Mouse (Mus musculus): ENCODE results near the gene Rfpl4b. TPM values are rescaled to one million over a fixed set of nuclear protein-coding genes. Genes with fewer than 3 reads are reported as not detected.
"Not testable (repeated sequence)": the region's sequence is repeated elsewhere in the genome, so short reads cannot be mapped to it uniquely, and the experiment has no call there.

The Rfpl4b gene
- total RNA-seq (2017), result not detected in 2 replicates

DNA sequence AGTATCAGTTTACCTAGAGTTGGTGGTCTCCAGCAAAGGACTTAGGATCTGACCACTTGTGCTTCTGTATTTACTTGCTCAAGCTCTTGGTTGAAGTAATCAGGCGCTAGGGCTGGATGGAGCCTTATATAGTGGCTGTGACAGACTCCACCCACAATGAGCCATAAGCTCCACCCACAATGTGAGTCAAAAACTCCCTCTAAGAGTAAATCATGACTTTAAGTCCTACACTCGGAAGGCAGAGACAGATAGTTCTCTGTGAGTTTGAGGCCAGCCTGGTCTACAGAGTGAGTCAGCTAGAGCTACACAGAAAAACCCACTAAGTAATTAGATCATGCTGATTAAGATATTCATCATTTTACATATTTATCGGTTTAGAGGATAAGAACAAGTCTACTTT is at the start of gene Rfpl4b:
Gene Rfpl4b (minus strand): TSS at position 101 of the 400 bp plus-strand sequence.
- no peak for ATAC-seq (replicated peaks; ENCODE audit: low read depth, poor library complexity, severe bottlenecking)

DNA sequence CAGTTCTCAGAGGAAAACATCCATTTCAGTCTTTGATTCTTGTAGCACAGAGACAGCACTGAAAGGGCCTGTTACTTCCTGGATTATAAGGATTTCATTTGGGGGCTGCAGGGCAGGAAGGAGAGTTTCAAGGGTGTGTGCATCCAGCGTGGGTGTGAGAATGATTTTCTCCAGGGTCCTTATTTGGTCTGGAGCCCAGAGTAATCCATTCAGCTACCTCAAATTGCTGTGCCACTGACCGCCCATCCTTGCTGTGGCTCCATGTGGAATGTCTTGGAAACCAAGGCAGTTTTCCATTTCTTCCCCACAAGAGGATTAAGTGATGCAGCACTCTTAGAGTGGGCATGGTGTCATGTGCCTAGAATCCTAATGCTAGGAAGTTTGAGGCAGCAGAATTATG is 33.6 kb upstream of the Rfpl4b start:
- no peak for ATAC-seq (replicated peaks; ENCODE audit: low read depth, poor library complexity, severe bottlenecking)

DNA sequence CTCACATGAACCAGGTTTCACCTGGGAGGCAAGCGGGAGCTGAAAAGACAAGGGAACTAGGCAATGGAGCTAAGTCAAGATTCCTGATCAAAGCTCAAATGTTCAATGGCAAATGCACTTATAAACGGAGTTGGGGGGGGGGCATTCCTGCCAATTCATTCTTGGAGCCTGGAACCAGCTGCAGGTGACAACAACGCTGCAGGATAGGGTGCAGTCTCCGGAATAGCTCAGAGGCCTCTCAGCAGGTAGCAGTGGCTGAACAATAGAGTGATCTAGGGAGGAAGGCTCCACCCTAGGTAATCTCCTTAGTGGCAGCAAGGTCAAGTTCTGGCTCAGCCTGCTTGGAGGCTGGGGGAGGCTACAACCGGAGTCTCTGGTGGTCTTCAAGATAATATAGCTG is 28.4 kb upstream of the Rfpl4b start:
- not testable (repeated sequence) for ATAC-seq (replicated peaks; ENCODE audit: low read depth, poor library complexity, severe bottlenecking)

DNA sequence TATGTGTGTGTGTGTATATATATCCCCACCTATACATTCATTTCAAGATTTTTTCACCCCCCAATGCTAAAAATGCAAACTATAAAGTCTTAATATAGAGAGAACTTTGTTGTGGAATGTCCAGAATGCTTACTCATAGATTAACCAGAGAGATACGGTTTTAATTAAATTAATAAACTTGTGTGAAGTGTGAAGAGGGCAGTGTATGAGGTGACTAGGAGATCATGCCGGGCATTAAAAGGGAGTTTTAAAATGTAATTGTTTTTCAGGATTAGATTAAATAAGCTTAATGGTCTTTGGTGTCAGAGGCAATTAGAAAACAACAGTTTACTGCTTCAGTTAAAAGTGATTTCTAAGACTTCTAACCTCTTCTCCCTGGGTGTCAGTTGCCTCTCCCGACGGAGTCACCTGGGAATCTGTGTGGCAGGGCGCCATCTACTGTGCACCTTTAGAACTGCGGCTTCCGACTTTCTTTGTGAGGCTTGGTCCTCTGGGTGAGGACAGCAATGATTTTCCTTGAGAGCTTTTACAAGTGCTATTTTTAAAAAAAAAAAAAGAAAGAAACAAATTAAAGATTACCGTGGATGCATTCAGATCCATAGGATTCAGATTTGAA is 27.4 kb upstream of the Rfpl4b start:
- ATAC-seq (replicated peaks; ENCODE audit: low read depth, poor library complexity, severe bottlenecking), result peak; percentile 82

DNA sequence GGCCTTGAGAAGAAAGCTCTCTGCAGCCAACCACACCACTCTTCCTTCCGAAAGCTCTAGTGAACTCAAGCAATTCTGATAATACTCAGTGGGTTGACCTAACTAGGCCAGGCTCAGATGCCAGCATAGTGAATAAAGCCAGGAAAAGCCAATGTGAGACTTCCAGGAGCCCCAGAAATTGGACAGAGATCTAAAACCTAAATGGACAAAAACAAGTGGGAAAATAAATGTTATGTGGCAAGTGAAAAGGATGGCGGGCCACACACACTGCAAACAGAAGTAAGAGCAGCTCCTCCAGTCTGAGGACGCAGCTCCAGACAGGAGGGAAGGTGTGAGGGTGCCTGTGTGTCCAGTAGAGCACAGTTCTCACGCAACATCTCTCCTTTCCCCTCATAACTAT is 26.7 kb upstream of the Rfpl4b start:
- no peak for ATAC-seq (replicated peaks; ENCODE audit: low read depth, poor library complexity, severe bottlenecking)

DNA sequence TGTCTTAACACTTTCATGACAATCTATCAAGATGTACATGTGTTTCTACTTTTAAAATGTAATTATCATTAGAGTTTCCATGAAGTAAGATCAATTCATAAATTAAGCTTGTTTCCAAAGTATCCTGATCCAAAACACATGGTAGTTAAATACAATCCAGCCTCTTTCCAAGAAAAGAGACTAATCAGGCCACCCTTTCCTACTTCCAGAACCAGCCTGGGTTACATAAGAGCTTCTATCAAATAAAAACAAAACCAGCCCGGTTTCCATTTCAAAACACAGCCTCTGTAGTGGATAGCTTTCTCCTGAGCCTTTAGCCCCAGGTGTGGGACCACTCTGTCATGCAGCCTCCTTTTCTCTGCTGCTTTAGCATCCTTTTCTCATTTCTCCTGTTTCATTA is 2.2 kb upstream of the Rfpl4b start:
- ATAC-seq (replicated peaks; ENCODE audit: low read depth, poor library complexity, severe bottlenecking), result no peak

DNA sequence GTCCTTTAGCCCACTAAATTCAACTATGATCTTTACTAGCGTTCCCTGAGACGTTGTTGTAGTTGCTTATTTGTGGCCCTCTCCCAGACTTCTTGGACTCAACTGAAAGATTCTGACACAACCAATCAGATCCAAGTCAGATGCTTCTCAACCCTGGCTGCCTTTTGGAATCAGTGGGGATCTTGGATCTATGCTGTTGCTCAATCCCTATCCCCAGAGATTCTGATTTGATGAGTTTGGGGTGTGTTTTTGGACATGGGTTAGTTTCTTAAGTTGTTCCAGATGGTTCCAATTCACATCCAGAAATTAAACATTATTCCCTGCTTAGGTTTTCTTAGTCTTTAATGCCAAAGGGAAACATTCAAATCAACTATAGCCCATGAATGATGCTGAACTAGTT is 15.5 kb downstream of the Rfpl4b start:
- no peak for ATAC-seq (replicated peaks; ENCODE audit: low read depth, poor library complexity, severe bottlenecking)

DNA sequence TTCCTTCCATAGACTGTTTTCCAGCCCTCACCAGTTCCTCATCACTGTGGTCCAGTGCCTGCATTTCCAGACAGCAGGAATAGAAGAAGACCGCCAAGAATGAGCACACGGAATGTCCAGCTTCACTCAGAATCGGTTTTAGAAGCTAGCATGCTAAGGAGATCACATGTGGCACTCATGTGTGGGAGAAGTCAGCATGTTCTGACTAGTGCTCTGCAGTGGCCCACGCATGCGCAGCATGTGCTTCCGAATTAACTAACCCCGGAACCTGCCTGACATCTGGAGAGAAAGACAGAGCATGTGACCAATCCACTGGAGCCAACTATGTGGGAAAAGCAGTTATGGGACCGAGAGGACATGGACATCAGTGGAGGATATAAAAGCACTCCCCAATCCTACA is 17.5 kb downstream of the Rfpl4b start:
- ATAC-seq (replicated peaks; ENCODE audit: low read depth, poor library complexity, severe bottlenecking), result no peak

DNA sequence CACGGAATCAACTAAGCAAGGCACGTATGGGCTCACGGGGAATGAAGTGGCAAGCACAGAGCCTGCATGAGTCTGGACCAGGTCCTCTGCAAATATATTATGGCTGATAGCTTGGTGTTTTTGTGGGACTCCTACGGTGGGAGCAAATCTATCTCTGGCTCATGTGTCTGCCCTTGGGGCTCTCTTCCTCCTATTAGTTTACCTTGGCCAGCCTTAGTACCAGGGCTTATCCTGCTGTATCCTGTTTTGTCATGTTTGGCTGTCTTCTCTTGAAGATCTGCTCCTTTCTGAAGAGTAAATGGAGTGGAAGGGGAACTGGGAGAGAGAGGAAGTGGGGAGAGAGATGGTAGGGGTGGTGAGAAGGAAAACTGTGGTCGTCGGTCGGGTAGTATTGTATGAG is 18.3 kb downstream of the Rfpl4b start:
- ATAC-seq (replicated peaks; ENCODE audit: low read depth, poor library complexity, severe bottlenecking), result no peak

DNA sequence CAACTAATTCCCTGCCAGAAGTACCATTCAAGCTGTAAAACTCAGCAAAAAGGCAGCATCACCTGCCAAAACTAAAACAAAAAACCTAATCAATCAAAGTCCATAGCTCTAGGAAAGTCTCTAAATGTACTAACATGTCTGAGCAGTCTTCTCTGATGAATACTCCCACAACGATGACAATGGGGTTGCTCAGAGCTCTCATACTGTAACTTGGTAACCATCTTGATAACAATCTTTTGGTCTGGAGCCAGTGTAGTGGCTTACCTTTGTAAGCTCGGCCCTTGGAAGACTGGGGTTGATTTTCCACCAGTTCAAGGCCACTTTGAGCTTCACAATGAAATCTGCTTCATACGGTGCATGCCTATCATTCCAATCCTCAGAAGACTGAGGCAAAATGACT is 33.0 kb downstream of the Rfpl4b start:
- no peak for ATAC-seq (replicated peaks; ENCODE audit: low read depth, poor library complexity, severe bottlenecking)

Other genes with a start within 250 kb of the Rfpl4b start
- not detected in 2 replicates for gene Lama4, start 143.7 kb upstream of the Rfpl4b start, total RNA-seq (2017)

Data from common myeloid progenitor, adult 5-6 weeks (primary cell).